Mouse (Mus musculus): ENCODE data around the gene Lrrc8a. TPM values are rescaled to one million over a fixed set of nuclear protein-coding genes. Genes with fewer than 3 reads are reported as not detected.

The Lrrc8a gene
- polyA plus RNA-seq, 1 experiment from 2014 or later: 58.2 TPM

Other genes with a start within 250 kb of the Lrrc8a start
- gene Wdr34, start 188.8 kb upstream of the Lrrc8a start, polyA plus RNA-seq (2014; fragmentation: Nextera tagmentation; extraction: Ambion mirVana): 32.6 and 32.8 TPM in 2 replicates
- gene Set, start 180.3 kb upstream of the Lrrc8a start, polyA plus RNA-seq (2014; fragmentation: Nextera tagmentation; extraction: Ambion mirVana): 780 and 808 TPM in 2 replicates
- gene Pkn3, start 160.0 kb upstream of the Lrrc8a start, polyA plus RNA-seq (2014; fragmentation: Nextera tagmentation; extraction: Ambion mirVana): 9.0 and 10.6 TPM in 2 replicates
- 32.1 and 34.1 TPM in 2 replicates for gene Zdhhc12, start 144.1 kb upstream of the Lrrc8a start, polyA plus RNA-seq (2014; fragmentation: Nextera tagmentation; extraction: Ambion mirVana)
- 6.7 and 8.7 TPM in 2 replicates for gene Zer1, start 113.1 kb upstream of the Lrrc8a start, polyA plus RNA-seq (2014; fragmentation: Nextera tagmentation; extraction: Ambion mirVana)
- 14.2 and 16.8 TPM in 2 replicates for gene Tbc1d13, start 104.0 kb upstream of the Lrrc8a start, polyA plus RNA-seq (2014; fragmentation: Nextera tagmentation; extraction: Ambion mirVana)
- gene Endog, start 66.2 kb upstream of the Lrrc8a start, polyA plus RNA-seq (2014; fragmentation: Nextera tagmentation; extraction: Ambion mirVana): 18.3 and 20.7 TPM in 2 replicates
- gene Spout1, start 59.3 kb upstream of the Lrrc8a start, polyA plus RNA-seq (2014; fragmentation: Nextera tagmentation; extraction: Ambion mirVana): 91.6 and 92.6 TPM in 2 replicates
- gene Kyat1, start 31.9 kb upstream of the Lrrc8a start, polyA plus RNA-seq (2014; fragmentation: Nextera tagmentation; extraction: Ambion mirVana): 6.1 and 7.6 TPM in 2 replicates
- 0.09 TPM in 1 of 2 replicates, not detected in the other for gene Gm28035, start 2.9 kb downstream of the Lrrc8a start, polyA plus RNA-seq (2014; fragmentation: Nextera tagmentation; extraction: Ambion mirVana)
- 3.3 and 3.7 TPM in 2 replicates for gene Phyhd1, start 28.5 kb downstream of the Lrrc8a start, polyA plus RNA-seq (2014; fragmentation: Nextera tagmentation; extraction: Ambion mirVana)
- not detected in 2 replicates for gene Gm28038, start 43.3 kb downstream of the Lrrc8a start, polyA plus RNA-seq (2014; fragmentation: Nextera tagmentation; extraction: Ambion mirVana)
- gene Dolk, start 48.6 kb downstream of the Lrrc8a start, polyA plus RNA-seq (2014; fragmentation: Nextera tagmentation; extraction: Ambion mirVana): 24.9 and 25.0 TPM in 2 replicates
- 69.0 and 73.7 TPM in 2 replicates for gene Nup188, start 48.7 kb downstream of the Lrrc8a start, polyA plus RNA-seq (2014; fragmentation: Nextera tagmentation; extraction: Ambion mirVana)
- 49.0 and 59.9 TPM in 2 replicates for gene Sh3glb2, start 121.6 kb downstream of the Lrrc8a start, polyA plus RNA-seq (2014; fragmentation: Nextera tagmentation; extraction: Ambion mirVana)
- 19.5 and 20.1 TPM in 2 replicates for gene Miga2, start 126.5 kb downstream of the Lrrc8a start, polyA plus RNA-seq (2014; fragmentation: Nextera tagmentation; extraction: Ambion mirVana)
- 33.0 and 33.1 TPM in 2 replicates for gene Dolpp1, start 154.5 kb downstream of the Lrrc8a start, polyA plus RNA-seq (2014; fragmentation: Nextera tagmentation; extraction: Ambion mirVana)
- gene Crat, start 178.1 kb downstream of the Lrrc8a start, polyA plus RNA-seq (2014; fragmentation: Nextera tagmentation; extraction: Ambion mirVana): 25.6 and 27.9 TPM in 2 replicates
- 74.4 and 83.3 TPM in 2 replicates for gene Ptpa, start 178.3 kb downstream of the Lrrc8a start, polyA plus RNA-seq (2014; fragmentation: Nextera tagmentation; extraction: Ambion mirVana)
- 7.1 and 9.7 TPM in 2 replicates for gene Ier5l, start 236.5 kb downstream of the Lrrc8a start, polyA plus RNA-seq (2014; fragmentation: Nextera tagmentation; extraction: Ambion mirVana)